Mouse (Mus musculus): ENCODE measurements around the gene Il11.

The Il11 gene

DNA sequence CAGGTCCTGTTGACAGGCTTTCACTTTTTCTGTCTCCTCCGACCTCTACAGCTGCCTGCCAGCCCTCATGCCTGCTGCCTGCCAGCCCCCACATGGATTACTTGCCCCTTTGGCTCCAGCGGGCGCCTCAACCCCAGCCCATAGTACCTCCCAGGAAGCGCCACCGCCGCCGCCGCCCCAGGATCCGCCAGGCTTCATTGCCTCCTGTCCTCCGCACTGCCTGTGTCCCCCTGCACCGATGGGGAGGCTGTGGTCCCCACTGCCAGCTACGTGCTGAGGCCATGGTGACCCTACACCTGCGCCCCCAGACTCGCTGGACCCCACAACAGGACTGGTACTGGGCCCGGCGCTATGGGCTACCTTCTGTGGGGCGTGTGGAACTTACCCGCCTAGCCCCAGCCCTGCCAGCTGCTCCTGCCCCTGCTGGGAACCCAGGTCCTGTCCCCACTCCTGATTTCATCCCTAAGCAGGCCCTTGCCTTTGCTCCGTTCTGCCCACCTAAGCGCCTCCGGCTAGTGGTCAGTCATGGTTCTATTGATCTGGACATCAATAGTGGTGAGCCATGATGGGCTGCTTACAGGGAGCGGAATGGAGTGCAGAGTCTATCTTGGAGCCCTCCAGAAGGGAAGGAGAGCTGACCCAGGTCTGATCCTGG lies 36.2 kb downstream of the Il11 start:
- in situ Hi-C loops (cut with MboI, MseI), result loop anchor here in 1 of 2 experiments (10.0 kb wide), 1 partner anchor 302 kb away; the partner anchor contains the start of gene Rdh13

DNA sequence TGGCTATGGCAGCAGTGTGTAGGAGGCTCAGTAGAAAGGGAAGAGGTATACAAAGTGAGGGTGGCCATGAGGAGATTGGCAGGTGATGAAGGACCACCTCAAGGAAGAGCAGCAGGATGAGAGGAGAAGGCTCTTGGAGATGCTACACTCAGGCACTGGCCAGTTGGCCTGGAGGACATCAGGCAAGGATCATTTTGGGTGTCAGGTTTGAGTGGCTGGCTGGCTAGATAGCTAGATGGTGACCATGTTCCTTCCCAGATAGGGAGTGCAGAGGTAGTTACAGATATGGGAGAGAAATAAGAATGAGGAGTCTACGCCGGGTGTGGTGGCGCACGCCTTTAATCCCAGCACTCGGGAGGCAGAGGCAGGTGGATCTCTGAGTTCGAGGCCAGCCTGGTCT lies 37.8 kb downstream of the Il11 start:
- in situ Hi-C loops (cut with MboI, MseI), result loop anchor here in 1 of 2 experiments (10.0 kb wide), 1 partner anchor 300 kb away; the partner anchor contains the start of gene Rdh13

DNA sequence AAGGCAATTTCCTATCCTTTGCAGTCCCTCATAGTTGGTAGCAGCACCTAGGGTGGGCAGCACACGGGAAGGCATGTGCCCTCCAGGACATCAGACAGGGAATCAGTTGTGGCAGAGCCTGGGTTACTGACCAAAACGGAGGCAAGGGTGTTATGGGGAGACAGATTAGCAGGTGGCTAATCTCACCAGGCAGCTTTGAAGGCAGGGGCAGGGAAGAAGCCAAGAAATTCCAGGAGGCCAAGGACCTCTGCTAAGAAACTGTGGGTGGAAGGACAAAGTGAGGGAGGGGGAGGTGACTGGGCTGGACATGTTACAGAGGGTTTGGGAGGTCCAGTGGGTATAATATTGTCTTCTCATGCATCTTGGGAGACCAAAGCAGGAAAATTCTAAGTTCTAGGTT lies 39.3 kb downstream of the Il11 start:
- in situ Hi-C loops (cut with MboI, MseI), result loop anchor here in 1 of 2 experiments (10.0 kb wide), 1 partner anchor 299 kb away; the partner anchor contains the start of gene Rdh13

DNA sequence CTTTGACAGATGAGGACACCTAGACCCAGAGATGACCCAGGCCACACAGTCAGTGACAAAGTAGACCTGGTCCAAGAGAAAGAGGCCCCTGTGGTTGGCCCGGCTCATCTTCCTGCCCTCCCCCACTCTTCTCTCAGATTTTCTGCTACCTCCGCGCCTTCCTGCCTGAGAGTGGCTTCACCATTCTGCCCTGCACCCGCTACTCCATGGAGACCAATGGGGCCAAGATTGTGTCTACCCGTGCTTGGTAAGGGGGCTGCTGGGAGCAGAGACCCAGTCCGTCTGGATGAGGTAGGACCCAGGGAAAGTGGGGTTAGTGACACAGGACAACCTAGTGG lies 40.2 kb downstream of the Il11 start:
- in situ Hi-C loops (cut with MboI, MseI), result loop anchor here in 1 of 2 experiments (10.0 kb wide), 1 partner anchor 298 kb away; the partner anchor contains the start of gene Rdh13

DNA sequence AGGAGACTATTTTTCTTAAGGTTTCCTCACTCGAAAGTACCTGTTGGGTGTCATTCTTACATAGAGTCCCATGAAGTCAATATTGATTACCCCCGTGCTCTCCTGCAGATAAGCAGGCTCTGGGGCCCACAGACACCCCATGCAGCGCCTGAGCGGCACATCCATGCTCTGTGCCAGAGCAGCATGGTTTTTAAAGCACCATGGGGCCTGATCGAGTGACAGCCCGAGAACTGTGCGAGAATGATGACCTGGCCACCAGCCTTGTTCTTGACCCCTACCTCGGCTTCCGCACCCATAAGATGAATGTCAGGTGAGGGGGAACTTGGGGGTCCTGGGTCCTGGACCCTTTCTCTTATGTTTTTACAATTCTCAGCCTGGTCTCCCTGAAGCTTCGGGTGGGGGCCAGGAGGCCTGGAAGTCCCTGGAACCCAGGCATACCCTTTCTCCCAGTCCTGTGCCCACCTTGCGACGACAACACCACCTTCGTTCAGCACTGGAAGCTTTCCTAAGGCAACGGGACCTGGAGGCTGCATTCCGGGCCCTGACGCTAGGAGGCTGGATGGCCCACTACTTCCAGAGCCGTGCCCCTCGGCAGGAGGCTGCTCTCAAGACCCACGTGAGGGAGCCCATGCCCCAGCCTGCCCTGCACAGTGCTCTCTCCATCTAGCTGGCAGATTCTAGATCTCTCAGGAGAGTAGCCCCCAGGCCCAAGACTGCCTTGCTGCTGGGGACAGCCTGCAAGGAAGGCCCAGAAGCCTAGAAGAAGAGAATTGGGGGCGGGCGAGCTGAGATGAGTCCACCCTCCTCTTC lies 40.8 kb downstream of the Il11 start:
- in situ Hi-C loops (cut with MboI, MseI), result loop anchor here in 1 of 2 experiments (10.0 kb wide), 1 partner anchor 297 kb away; the partner anchor contains the start of gene Rdh13

DNA sequence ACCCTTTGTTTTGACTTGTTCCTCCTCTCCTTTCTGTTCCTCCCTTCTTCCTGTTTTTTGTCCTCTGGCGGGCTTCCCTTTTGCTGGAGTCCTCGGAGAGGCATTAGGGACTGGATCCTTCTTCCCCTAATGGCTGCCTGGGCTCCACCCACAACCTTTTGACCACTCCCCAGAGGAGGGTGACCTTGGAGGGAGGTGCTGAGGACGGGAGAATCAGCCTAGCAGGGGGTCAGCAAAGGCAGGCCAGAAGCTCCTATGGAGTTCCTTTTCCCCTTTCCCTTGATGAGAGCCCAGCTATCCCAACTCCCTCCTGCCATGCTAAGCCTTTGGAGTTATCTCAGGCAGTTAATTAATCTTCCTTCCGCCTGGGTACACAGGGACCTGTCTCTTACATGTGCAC lies 41.5 kb downstream of the Il11 start:
- in situ Hi-C loops (cut with MboI, MseI), result loop anchor here in 1 of 2 experiments (10.0 kb wide), 1 partner anchor 296 kb away; the partner anchor contains the start of gene Rdh13

DNA sequence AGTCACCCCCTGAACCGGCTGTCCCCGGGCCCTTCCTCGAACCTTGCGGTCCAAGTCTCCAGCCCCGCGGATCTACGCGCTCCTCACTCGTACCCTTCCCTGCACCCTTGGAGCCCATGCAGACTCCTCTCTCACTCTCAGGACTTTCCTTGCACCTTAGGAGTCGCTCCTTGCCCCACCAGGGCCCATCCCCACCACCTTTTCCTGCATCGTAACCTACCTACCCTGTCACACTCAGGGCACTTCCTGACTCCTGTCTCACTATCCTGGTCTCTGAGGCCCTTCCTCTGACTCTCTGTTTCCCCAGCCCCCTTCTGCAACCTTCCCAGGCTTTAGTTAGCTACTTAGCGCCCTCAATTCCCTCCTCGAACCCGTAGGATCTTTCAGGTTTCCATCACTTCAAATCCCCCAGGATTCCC lies 42.3 kb downstream of the Il11 start:
- in situ Hi-C loops (cut with MboI, MseI), result loop anchor here in 1 of 2 experiments (10.0 kb wide), 1 partner anchor 296 kb away; the partner anchor contains the start of gene Rdh13

DNA sequence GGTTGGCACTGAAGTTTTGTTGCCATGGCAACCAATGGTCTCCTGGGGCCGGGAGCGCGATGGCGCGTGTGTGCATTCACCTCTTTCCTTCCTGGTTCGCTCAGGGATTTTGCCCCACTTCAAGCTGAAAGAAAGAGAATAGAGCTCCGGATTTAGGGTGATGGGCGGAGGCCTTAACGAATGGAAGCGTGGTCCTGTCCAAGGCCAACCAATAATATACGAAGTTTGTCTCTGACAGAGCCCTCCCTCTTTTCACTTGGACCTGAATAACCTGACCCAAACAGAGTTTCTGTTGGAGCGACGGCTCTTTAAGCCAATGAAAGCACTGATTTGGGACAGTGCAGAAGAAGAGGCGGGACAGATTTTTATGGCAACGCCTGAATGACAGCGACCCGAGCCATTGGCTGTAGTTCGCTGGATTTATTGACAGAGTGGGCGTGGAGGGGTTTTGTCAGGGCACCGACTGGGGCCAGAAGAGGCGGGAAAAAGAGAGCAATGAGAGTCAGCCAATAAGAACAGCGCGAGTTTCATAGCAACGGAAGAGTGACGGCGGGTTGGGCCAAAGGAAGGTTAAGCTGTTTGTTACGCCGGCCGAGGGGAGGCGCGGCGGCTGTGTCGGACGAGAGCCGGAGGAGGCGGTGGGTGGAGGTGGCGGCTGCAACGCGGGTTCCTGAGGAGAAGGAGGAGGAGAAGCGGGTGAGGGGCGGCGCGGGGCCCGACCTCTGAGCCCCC lies 42.9 kb downstream of the Il11 start, which contains the start of gene Kmt5c:
Kmt5c (plus strand) TSS at position 572 of the 732 bp plus-strand sequence.
- in situ Hi-C loops (cut with MboI, MseI), result loop anchor here in 1 of 2 experiments (5.0 to 10.0 kb wide), 2 partner anchors 57 to 295 kb away; partner anchors contain the start of gene Rdh13

DNA sequence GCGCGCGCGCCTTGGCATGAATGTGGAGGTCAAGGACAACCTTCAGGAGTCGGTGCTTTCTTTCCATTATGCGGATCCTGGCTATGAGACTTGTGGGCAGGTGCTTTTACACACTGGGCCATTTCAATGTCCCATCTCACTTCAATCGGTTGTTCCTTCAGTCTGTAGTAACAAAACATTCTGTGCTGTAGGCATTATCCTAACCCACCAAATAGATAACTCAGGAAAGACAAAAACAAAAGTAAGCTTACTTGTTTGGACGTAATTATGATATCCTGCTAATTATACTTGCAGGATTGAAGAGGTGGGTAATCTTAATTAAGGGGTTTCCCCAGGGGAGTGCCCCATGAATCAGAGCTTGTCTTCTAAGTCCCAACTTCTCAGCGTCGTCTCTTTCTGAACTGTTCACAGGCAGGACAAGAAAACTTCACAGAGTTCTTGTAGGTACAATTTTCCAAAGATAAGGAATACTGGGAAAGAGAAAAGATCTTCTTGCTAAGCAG lies 43.6 kb downstream of the Il11 start:
- in situ Hi-C loops (cut with MboI, MseI), result loop anchor here in 1 of 2 experiments (5.0 kb wide), 1 partner anchor 57 kb away; no protein-coding TSS in a partner anchor

DNA sequence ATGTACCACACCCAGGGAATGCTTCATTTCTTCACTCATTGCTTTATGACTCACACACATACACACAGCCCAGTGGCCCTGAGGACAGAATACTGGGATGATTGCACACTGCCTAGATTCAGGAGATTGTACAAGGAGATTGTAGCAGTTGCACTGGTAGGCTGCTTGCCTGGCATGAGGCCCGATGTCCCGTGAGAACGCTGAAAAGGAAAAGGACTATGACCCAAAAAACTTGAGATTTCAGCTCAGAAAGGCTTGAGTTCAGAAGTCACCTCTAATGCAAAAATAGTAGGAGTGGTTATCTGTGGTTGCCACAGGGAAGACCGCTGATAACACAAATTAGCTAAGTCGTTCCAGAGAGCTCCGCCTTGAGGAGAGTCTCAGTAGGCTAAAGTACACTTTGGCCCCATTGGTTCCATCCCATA lies 49.7 kb downstream of the Il11 start:
- in situ Hi-C loops (cut with MboI, MseI), result no loop called here

DNA sequence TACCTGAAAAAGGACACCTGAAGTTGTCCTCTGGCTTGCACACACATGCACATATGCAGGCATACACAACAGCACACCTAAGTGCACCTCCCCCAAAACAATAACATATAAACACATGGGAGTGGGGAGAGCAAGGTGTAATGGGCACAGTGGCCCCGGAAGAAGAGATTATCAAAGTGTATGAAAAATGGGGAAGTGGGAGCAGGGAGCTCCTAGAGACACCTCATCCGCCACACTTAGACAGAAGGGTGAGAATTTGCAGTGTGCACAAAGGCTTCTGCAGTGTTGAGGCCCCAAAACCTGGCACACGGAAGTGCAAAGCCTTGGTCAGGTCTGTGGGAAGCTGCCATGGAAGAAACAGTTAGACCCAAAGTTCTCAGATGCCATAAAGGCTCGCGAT lies 51.6 kb downstream of the Il11 start:
- in situ Hi-C loops (cut with MboI, MseI), result no loop called here

DNA sequence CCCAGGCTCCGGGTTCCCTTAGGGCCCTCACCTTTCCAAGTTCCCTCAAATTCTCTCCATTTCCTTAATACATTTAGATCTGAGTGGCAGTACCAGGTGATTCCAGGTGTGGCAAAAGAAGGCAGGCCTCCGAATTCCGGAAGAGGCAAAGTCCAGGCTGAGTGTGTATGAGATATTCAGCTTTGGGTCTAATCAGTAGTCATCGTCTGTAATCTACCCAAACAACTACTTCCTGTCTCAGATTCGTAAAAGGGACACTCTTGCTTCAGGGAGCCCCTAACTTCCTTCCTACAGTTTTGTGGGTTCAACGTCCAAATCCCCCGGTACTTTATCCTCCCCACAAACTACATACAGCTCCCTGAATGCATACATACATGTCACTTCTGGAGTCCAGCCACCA lies 57.5 kb downstream of the Il11 start, which contains the start of gene Tmem150b:
Tmem150b (minus strand) TSS at position 81 of the 400 bp plus-strand sequence.
- in situ Hi-C loops (cut with MboI, MseI), result loop anchor here in 1 of 2 experiments (10.0 kb wide), 1 partner anchor 500 kb away; no protein-coding TSS in a partner anchor

DNA sequence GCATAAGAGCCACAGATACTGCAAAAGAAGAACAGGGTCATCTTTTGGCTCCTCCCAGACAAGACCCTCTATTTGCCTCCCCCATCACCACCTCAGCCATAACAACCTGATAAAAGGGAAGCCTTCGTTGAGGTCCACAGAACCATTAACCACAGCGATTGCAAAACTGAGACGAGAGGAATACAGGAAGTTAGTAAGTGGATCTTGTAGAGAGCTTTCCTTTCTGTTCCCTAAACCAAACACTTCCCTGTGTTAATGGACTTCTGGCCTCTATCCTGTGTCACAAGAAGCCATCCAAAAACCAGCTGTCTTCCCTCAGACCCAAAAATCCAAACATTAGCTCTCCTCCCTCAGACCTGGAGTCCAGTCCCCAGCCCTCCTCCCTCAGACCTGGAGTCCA lies 58.3 kb downstream of the Il11 start:
- in situ Hi-C loops (cut with MboI, MseI), result loop anchor here in 1 of 2 experiments (10.0 kb wide), 1 partner anchor 500 kb away; no protein-coding TSS in a partner anchor

DNA sequence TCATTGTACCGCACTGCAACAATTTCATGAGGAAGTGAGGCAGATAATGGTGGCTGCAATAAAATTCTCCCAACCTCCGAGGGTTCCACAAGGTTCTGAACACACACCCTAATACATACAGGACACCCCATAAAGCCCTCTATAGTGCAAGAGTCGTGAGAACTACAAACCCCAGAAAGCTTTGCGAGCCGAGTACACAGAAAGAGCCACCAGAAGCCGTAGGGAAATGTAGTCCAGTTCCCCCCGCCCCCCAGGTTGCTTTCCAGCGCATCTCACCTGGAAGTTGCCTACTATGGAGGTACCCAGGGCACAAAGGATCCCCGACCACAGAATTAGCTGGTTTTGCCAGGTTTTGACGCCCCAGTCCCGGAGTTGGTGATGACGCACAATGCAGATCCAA lies 59.2 kb downstream of the Il11 start:
- in situ Hi-C loops (cut with MboI, MseI), result loop anchor here in 1 of 2 experiments (10.0 kb wide), 1 partner anchor 499 kb away; no protein-coding TSS in a partner anchor
